Mouse (Mus musculus): ENCODE data around the gene Ldlrad2.

The Ldlrad2 gene

GRCm38 (mm10) chr4:137546003-137546525 lies 28.3 kb downstream of the Ldlrad2 start:
- DNase-seq, result peak; percentile 45 to 66

DNA sequence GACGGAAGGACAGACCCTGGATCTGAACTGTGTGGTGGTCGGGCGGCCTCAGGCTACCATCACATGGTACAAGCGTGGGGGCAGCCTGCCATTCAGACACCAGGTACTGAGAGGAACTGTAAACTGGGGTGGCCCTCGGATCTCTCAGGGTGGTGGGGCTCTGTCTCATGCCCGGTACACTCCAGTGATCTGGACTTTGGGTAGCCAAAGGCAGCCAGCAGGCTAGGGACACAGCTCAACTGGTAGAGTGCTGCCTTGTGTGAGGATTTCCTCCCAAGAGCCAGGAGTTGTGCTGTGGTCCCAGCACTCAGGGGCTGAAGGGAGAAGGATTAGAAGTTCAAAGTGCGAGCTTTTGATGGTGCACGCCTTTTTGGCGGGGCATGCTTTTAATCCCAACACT lies 28.8 kb downstream of the Ldlrad2 start:
- DNase-seq, result no peak

DNA sequence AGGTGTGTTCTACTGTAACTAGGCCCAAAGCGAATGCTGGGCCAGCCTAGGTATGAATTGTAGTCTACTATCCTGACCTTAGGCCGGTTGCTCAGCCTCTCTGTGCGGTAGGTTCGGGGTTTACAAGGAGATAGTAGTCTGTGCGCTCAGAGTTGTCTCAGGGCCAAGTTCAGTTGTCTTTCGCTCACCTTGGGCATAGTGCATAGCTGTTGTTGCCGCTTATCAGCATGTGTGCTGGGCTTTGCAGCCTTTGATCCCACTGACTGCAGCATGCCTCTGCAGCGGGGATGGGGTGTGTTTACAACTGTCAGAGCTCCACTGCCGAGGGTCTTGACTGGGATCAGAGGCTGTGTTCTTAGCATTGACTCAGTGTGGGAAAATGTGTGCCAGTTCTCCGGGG lies 31.4 kb downstream of the Ldlrad2 start:
- DNase-seq, result no peak

GRCm38 (mm10) chr4:137540356-137540755 lies 34.0 kb downstream of the Ldlrad2 start:
- no peak for DNase-seq

DNA sequence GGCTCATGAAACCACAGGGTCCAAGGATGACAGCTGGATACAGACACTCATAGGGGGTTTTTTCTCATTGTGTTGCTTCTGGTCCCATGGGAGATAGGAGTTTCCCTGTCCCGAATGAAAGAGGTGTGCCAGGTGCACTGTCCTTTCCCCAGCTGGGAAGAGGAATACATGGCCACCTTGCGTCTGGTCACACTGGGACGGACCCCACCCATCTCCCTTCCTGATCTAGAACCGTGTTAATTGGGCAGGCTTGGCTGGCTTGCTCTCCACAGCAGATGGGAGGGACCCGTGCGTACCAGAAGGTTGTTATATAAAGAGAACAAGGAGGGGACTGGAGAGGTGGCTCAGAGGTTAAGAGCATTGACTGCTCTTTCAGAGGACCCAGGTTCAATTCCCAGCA lies 46.5 kb downstream of the Ldlrad2 start:
- no peak for DNase-seq

- no peak for DNase-seq
Observed at GRCm38 (mm10) chr4:137527368-137527767, 47.0 kb downstream of the Ldlrad2 start.

GRCm38 (mm10) chr4:137525426-137525825 lies 48.9 kb downstream of the Ldlrad2 start:
- DNase-seq, result no peak
